Mouse (Mus musculus) granulocyte monocyte progenitor cell, adult 5-6 weeks (primary cell): ENCODE measurements around the gene Man2a1. TPM values are rescaled to one million over a fixed set of nuclear protein-coding genes. Genes with fewer than 3 reads are reported as not detected.
"Not testable (repeated sequence)": the region's sequence is repeated elsewhere in the genome, so short reads cannot be mapped to it uniquely, and the experiment has no call there.

Source experiments
- ATAC-seq: replicated peaks from 2 replicates; pipeline ENCODE4 v1.8.0; 2016; ENCODE audit warnings: mild to moderate bottlenecking, moderate TSS enrichment, inconsistent platforms; ENCODE audit not compliant: poor library complexity, severe bottlenecking
- total RNA-seq, 2 experiments: library from RNA; stranded (forward) in 1 of 2; stranded (reverse) in 1 of 2; fragments of 200-712, 200-1000 nt in 1 of 2; fragments of >200 nt in 1 of 2; fragmentation: Nextera tagmentation in 1 of 2; gene quantifications; 2 replicates each; pipeline ENCODE4 v1.2.3; 2014 to 2017

Gene Man2a1
- total RNA-seq, 2 experiments from 2014 or later, result 40.5 to 45.5 TPM

DNA sequence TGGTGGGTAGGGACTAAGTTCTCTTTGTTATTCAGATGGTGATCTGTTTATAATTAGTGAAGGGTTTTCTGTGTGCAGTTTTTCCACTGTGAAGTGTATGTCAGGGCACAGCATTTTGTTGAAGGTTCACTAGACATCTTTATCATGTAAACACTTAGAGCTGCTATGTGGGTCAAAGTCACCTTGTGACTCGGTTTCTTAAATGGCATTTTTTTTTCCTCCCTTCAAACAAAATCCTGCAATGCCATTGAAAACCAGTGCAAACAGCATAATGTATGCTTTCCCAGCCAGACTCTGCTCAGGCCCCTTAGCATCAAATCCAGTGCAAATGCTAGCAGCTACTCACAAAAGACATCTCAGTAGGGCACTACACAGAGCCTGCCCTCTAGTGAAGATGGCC, 148.6 kb downstream of the Man2a1 start:
- no peak for ATAC-seq

DNA sequence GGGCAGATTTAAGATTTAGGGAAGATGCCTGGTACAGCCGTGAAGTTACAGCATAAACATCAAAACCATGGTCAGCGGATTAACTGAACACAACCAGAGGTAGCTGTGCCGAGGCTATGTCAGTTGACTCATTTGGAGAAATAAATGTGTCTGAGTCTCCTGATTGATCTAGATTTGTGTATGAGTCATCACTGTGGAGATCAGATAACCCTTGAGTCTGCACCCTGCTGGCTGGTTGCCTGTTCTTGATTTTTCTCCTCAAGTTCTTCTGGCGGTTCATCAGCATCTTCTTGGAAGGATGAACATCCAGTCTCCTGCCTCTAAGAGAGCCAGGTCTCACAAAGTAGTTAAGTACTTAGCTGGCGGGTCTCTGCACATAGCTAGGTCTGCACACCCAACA, 150.7 kb downstream of the Man2a1 start:
- ATAC-seq, result no peak

DNA sequence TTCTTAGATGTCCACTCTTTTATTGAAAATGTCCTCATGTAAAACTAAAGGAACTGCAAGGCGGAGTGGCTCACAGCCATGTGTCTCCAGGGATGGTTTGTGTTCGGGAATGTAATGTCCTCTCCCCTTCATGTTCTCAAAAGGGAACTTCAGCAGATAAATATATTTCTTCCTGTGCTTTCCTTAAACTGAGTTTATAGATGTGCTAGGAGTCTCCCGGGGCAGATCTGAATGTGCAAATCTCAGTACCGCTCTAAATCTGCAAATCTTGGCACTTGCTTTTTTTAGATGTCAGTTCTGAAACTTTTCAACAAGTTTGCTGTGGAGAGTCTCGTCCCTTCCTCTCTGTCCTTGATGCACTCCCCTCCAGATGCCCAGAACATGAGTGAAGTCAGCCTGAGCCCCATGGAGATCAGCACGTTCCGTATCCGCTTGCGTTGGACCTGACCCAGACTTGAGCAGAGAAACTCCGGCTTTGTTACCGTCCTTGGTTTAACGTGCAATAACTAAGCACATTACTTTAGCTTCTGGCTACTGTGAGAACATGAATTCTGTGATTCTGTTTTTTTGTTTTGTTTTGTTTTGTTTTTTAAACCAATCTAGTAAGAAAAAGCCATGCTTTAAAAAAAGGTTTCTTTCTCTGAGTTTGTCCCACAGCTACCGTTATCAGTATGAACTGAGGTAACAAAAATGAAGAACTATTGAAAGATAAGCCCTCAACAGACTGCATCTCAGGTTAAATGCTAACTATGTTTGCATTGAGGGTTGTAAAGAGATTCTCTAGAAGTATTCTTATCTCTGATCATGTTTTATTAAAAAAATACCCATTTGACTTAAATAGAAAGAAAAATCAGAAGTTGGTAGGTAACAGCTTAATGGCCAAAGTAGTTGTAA, 151.8 kb downstream of the Man2a1 start:
- ATAC-seq, result no peak

DNA sequence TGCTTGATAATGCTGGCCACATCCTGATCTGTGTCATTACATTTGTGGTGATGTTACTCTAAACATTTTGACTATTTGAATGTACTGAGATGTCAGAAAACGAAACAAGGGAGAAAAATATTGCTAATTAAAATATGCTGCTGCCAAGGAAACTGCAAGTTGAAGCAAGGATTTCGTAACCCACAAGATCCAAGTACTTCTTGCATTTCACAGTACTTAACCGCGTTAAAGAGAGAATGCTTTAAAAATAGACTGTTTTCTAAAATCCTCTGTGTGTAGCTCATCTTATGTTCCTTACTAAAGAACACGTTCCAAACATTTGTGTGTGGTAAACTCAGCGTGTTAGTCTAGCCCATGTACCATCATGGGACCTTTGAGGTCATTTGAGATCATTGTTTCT, 153.0 kb downstream of the Man2a1 start:
- peak; percentile 52 for ATAC-seq

DNA sequence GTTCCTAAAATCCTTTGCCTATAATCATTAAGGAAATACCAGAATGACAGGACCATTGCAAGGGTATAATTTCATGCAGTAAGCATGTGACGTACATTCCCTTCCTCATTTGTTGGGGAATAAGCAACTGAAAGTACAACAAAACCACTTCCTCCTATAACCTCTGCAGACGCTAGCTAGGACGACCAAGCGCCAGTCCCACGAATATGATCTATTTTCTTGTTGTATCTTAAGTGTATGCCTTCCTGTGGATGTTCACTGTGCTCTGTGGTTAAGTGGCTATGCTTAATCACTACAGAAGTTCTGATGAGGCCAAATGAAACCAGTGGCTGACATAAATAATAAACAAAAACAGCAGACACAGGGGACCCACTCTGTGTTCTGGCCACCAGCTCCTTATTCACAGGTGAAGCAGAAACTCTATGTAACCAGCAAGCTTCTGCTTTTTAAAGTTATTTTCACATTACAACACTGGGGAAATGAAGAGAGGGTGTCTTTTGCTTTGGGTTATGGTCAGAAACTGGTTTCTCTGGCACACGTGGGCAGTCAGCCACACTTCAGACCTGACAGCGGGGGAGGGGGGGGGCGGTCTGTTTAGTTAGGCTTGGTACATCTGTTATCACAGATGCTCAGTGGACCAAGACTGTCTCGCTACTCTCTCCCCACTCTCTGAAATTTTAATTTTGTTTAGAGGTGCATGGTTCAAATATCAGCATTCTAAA, 153.8 kb downstream of the Man2a1 start:
- peak; percentile 94 for ATAC-seq

DNA sequence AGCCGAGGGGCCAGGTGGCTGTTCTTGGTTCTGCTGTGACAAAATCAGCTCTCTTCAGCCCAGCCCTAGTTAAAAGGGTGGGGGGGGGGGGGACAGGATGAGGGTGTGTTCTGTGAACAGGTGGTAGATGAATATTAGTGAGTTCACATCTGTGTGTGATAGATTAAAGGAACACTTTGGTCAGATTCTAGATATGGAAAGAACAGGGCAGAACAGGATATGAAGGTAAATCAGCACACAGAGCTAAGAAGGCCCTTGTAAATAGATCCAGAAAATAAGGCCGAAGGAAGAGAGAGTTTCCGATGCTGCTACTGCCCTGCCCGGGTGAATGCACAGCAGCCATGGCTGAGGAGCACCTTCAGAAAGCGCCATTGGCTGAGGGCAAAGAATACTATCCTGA, 154.7 kb downstream of the Man2a1 start:
- ATAC-seq, result no peak

DNA sequence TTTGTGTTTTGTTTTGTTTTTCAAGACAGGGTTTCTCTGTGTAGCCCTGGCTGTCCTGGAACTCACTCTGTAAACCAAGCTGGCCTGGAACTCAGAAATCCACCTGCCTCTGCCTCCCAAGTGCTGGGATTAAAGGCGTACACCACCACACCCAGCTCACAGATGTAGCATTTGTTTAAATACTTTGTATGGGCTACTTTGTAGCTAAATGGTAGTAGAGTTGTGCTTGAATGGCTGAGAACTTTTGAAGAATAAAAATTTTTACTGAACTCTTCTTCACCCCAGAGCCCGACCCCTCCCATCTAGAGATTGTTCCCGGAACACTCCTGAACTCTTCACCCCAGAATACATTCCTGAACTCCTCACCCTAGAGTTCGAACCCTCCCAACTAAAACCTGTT, 162.1 kb downstream of the Man2a1 start:
- not testable (repeated sequence) for ATAC-seq

DNA sequence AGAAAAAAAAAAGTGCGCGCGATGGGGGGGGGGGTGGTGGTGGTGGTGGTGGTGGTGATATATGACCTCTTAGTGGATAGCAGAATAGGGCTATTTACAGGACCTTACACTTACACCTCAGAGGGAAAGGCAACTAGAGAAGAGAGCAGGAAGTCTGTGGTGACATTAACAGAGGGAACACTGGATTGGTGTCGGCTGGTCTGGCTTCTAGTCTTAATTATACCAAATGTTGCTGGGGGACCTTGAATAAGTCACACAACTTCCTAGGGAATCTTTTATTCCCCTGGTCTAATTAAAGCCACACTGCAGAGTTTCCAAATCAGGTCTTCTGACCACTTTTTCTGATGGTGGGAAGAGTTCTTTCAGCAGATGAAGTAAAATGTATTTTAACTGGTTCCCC, 163.0 kb downstream of the Man2a1 start:
- no peak for ATAC-seq

DNA sequence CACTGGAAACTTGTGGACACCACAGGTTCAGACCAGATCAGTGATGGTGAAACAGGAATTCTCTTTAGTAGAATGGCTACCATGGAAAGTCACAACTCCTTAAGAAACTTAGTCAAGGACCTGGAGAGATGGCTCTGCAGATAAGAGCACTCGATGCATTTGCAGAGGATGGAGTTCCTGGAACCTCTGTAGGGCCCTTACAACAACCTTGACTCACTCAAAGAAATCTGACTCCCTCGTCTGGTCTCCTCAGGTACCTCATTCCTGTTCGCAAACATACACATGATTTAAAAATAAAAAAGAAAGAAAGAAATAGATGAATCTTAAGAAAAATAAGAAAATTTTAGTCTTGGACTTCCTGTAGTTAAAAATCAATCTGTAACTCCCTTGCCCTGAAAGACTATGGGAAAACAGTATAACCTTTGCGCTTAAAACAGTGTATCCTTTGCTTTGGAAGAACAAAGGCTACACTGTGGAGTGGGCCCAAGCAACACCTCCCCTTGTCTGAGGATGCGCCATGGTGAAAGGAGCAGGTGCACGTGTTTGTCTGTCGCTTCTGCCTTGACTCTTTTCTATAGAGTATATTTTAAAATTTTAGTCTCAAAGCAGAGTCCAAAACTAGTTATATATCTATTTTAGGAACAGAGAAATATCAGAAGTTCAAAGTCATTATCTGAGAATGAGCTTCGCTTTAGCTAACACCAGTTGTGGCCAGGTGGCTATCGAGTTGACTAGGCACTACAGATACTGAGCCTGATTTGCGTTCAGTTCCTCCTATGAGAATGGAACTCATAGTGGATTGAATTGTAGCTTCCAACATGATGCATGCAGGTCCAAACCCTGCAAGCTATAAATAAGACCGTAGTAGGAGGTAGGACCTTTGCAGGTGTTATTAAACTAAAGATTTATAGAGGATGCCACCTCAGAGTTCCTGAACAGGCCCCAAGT, 163.9 kb downstream of the Man2a1 start:
- no peak for ATAC-seq

DNA sequence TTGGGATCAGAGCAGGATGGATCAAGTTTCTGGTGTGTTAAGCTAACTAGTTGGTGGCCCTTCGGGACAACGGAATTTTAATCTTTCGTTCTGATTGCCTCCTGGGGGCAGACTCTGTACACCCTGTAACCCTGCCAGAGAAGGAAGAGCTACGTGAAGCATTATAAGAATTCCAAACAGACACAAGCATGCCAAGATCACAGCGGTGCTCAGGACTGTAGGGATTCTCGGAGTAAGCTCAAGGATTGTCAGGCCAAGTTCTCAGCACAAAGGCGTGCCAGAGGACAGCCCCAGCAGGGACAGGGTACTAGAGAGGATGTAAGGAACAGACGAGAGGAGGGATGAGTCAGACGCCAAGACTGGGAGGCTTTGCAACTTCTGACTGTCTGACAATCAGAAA, 164.8 kb downstream of the Man2a1 start:
- no peak for ATAC-seq

DNA sequence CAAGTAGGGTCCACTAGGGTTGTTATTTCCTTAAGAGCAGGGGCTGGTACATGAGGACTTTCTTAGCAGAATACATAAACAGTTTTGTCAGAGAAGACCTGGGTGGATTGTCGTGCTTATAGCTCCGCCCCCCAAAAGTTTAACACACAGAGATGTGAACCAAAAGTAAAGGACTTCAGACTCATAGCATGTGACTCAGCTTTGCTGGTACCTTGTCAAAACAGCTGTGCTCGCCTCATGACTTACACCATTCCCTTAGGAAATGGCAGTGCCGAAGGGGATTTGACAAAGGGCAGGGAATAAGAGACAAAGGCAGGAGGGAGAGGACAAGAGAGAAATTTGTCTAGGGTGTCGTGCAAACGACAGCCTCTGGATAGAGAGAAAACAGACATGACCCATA, 166.0 kb downstream of the Man2a1 start:
- no peak for ATAC-seq

DNA sequence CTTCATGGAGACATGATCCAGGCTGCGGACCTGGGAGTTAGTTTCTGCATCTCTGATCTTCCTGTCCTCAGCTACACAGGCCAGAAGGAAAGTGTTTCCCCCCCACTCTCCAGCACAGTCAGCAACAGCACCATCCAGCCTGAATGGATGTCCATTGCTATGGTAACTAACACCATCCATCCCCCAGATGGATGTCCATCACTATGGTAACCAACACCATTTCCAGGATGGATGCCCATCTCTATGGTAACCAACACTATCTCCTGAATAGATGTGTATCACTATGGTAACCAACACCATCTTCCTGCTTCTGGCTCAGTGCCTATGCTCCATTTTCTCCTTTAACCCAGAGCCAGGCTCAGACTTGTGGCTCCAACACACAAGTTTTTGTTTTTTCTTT, 169.7 kb downstream of the Man2a1 start:
- ATAC-seq, result no peak

DNA sequence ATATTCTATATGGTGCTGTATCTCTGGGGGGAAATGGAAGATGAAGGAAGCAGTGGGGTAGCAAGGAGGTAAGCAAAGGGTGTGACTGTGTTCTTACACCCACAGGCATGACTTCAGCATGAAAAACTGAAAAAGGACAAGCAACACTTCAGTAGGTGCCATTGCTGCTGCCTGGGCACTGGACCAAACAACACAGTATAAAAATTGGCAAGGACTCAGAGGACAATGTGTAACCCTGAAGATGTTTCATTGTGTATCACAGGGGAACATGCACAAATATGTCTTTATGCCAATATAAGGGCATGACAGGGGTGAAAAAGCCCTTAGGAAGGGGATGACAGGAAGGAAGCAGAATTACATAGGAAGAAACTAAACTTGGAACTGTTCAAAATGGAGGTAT, 172.1 kb downstream of the Man2a1 start:
- no peak for ATAC-seq

DNA sequence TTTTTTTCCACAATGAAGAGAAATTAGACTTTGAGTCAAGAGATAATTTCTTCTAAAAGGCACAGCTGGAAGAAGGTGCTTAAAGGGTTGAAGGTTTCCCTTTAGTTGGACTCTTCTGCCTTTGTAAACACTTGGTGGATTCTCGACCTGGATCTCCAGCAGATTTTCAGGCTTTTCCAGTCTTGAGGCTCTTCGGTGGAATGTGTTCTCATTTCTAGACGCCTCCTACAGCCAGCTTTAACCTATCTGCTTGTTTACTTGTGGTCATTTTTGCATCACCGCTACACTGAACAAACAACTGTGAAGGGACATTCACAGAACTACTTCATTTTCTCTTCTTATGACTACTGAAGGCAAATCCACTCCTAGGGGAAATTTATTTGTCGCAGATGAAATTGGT, 173.7 kb downstream of the Man2a1 start:
- no peak for ATAC-seq

DNA sequence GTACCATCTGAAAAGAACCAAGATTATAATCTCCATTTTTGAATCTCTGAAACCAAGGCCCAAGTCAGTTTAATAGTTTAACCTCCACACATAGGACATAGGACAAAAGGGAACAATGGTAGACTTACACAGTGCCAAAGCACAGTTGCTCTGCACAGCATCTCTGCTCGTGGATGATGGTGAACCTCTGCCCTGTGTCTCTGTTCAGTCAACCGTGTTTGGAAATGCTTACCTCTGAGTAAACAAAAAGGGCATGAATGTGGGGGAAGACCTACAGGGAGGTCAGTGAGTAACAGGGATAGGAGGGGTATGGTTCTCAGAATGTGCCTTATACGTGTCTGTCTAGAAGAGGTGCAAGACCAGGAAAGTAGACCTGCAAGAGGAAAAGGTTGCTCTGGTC, 177.8 kb downstream of the Man2a1 start:
- no peak for ATAC-seq

DNA sequence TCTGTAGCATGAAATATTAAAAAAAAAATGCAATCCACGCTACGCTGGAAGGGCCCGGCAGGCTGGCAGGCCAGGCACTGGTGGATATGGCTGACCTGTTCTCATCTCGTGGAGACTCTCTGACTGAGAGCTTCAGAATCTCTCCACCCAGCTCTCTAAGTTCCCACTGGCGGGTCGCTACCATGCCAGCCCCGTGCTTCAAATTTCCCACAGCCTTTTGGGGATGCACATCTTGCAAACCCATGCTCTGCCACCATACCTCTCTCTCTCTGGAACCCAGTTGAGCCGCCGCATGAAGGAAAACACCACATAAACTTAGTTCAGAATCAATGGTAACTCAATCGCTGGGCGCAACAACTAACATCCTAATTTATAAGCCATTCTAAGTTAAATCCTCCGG, 178.2 kb downstream of the Man2a1 start:
- no peak for ATAC-seq

DNA sequence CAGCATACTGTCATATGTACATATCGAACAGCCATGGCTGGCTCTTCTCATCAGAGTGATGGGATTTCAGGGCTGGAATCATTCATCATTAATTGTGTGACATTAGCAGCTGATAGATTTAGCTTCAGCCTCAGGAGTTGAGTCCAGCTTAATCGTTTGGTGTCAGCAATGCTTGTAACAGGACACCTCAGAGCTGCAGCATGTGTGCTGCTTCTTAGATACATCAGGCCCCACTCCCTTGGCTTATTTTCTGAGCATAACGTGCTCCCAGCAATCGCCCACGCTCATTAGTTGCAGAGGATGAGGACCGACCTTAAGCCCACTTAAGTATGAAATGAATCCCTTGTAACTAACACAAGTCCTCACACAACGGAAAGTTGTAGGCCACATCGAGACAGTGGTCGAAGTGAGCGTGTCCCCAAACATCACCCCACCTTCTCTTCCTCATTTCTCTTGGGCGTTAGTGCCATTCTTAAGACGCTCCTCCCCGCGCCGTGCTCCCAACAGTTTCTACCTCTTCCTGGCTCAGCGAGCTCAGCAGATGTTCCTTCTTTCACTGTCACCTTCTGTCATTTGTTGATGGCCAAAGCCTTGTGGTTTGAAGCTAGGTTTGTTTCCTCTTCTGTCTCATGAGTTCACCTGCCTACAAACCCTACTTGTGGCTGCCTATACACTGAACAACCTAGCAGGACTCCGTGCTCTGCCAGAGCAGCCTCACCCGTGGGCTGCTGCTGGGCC, 180.4 kb downstream of the Man2a1 start:
- ATAC-seq, result peak; percentile 17; the same call in 1 of the 2 replicates

DNA sequence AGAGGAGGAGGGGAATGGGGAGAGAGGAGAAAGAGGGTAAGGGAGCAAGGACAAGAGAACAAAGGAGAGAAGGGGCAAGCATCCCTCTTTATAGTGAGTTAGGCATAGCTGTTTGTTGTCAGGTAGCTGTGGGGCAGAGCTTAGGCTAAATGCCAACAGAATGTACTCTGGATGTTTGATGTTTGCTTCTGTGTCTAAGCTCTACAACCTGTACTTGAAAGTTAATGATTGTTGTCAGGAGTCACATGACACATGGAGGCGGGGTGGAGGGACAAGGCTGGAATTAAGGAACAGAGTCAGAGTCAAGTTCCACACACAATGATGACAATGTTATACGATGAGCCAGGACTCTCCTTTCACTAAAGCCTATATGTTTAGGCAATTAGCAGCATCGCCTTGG, 181.8 kb downstream of the Man2a1 start:
- ATAC-seq, result no peak

DNA sequence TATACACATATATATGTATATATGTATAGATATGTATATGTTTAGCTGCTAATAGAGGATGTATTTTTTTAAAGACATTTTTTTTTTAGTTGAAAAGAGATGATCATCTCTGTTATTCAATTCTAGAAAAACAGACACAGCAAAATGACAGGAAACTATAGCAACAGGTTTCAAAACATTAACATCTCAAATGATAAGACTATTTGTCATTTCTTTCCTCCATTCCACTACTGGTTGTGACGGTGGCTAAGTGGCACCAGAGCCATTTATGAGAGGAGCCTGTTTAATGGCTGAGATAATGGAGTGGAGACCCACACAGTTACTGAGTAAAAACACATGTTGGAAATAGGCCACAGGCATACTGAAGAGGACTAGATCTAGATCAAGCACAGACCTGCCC, 185.4 kb downstream of the Man2a1 start:
- ATAC-seq, result no peak

DNA sequence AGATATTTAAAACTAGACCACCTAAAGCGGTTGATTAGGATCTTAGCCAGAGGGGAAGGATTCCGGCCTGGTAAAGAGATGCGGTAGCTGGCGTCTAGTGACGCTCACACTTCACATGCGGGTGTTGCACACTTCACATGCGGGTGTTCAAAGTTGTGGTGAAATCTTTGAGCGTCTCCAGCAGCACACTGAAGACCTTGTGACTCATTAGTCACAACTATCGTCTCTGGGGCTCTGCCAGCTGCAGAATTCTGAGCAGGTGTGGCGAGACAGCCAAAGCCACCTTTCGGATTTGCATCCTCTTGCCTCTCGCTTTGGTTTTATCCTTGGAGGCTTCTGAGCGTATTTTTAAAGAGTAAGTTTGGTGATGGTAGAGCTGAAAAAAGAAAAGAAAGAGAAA, 187.8 kb downstream of the Man2a1 start:
- no peak for ATAC-seq
